Mouse (Mus musculus): ENCODE measurements around the gene Hpn. TPM values are rescaled to one million over a fixed set of nuclear protein-coding genes. Genes with fewer than 3 reads are reported as not detected.

Hpn gene
- polyA plus RNA-seq, 1 experiment from 2014 or later, result 0.50 TPM

GRCm38 (mm10) chr7:31122641-31123631 is 7.8 kb upstream of the Hpn start:
- no peak for ATAC-seq (ENCODE audit: low FRiP score)
- peaks cover 20% of the 10 kb centered on the region for H3K27me3 ChIP-seq (replicated peaks)
- 89% methylated on average over 16 of the region's 16 CpGs for WGBS
- H3K4me1 ChIP-seq, result peaks cover 27% of the 10 kb centered on the region
- no peak overlapping the region for H3K4me3 ChIP-seq (replicated peaks)
- H3K9me3 ChIP-seq (replicated peaks), result no peaks in the 10 kb centered on the region
- no peak overlapping the region for H3K9ac ChIP-seq (replicated peaks)
- no peak overlapping the region for H3K27ac ChIP-seq (replicated peaks)
- no peak overlapping the region for H3K4me2 ChIP-seq
- peaks cover under 1% of the 10 kb centered on the region; the same call in 1 of the 2 replicates for H3K36me3 ChIP-seq

GRCm38 (mm10) chr7:31119556-31119955 is 4.5 kb upstream of the Hpn start:
- Histone ChIP-seq H3K4me3 (replicated peaks) (no peak overlapping the region), H3K27ac (replicated peaks) (no peak overlapping the region), H3K9ac (replicated peaks) (no peak overlapping the region), H3K9me3 (replicated peaks) (no peaks in the 10 kb centered on the region), H3K4me2 (no peak overlapping the region), H3K4me1 (peaks cover 3% of the 10 kb centered on the region; the same call in 1 of the 2 replicates), H3K27me3 (replicated peaks) (peaks cover 13% of the 10 kb centered on the region), H3K36me3 (no peaks in the 10 kb centered on the region)
- ATAC-seq (ENCODE audit: low FRiP score), result no peak
- WGBS, result 94% methylated on average over 5 of the region's 5 CpGs

- Histone ChIP-seq H3K9ac (replicated peaks) (no peak overlapping the region), H3K27me3 (replicated peaks) (0 out of 2 replicates have a peak, but pooled peaks cover 11% of the 10 kb centered on the region), H3K9me3 (replicated peaks) (no peaks in the 10 kb centered on the region), H3K27ac (replicated peaks) (no peak overlapping the region), H3K4me3 (replicated peaks) (no peak overlapping the region), H3K4me2 (no peak overlapping the region), H3K36me3 (no peaks in the 10 kb centered on the region), H3K4me1 (peaks cover 3% of the 10 kb centered on the region; the same call in 1 of the 2 replicates)
- 58% methylated on average over 7 of the region's 7 CpGs for WGBS
- ATAC-seq (ENCODE audit: low FRiP score), result no peak
These were observed 3.4 kb upstream of the Hpn start for GRCm38 (mm10) chr7:31118486-31118885.

GRCm38 (mm10) chr7:31117465-31117864 is 2.4 kb upstream of the Hpn start:
- no peak overlapping the region for H3K4me2 ChIP-seq
- H3K27ac ChIP-seq (replicated peaks), result no peak overlapping the region
- H3K9ac ChIP-seq (replicated peaks), result no peak overlapping the region
- no peaks in the 10 kb centered on the region for H3K36me3 ChIP-seq
- no peak overlapping the region for H3K4me3 ChIP-seq (replicated peaks)
- 0 out of 2 replicates have a peak, but pooled peaks cover 11% of the 10 kb centered on the region for H3K27me3 ChIP-seq (replicated peaks)
- peaks cover 3% of the 10 kb centered on the region; the same call in 1 of the 2 replicates for H3K4me1 ChIP-seq
- H3K9me3 ChIP-seq (replicated peaks), result no peaks in the 10 kb centered on the region
- no peak for ATAC-seq (ENCODE audit: low FRiP score)
- 81% methylated on average over 11 of the region's 11 CpGs for WGBS

- Histone ChIP-seq H3K9ac (replicated peaks) (no peak overlapping the region), H3K36me3 (no peaks in the 10 kb centered on the region), H3K4me3 (replicated peaks) (no peak overlapping the region), H3K27me3 (replicated peaks) (0 out of 2 replicates have a peak, but pooled peaks cover 11% of the 10 kb centered on the region), H3K27ac (replicated peaks) (no peak overlapping the region), H3K4me2 (no peak overlapping the region), H3K9me3 (replicated peaks) (no peaks in the 10 kb centered on the region), H3K4me1 (peaks cover 3% of the 10 kb centered on the region; the same call in 1 of the 2 replicates)
- WGBS, result 30% methylated on average over 15 of the region's 16 CpGs
- ATAC-seq (ENCODE audit: low FRiP score), result no peak
These were observed 1.6 kb upstream of the Hpn start for GRCm38 (mm10) chr7:31116721-31117145.

- Histone ChIP-seq H3K9ac (replicated peaks) (no peak overlapping the region), H3K4me3 (replicated peaks) (no peak overlapping the region), H3K9me3 (replicated peaks) (no peaks in the 10 kb centered on the region), H3K27me3 (replicated peaks) (0 out of 2 replicates have a peak, but pooled peaks cover 11% of the 10 kb centered on the region), H3K4me1 (peaks cover 3% of the 10 kb centered on the region; the same call in 1 of the 2 replicates), H3K4me2 (no peak overlapping the region), H3K36me3 (no peaks in the 10 kb centered on the region), H3K27ac (replicated peaks) (no peak overlapping the region)
- whole genome bisulfite sequencing, result 40% methylated on average over 17 of the region's 17 CpGs
- ATAC-seq (ENCODE audit: low FRiP score), result no peak
These were observed 525 bp upstream of the Hpn start for GRCm38 (mm10) chr7:31115587-31116043.

- no peak for ATAC-seq (ENCODE audit: low FRiP score)
- H3K27ac ChIP-seq (replicated peaks), result no peak overlapping the region
- no peaks in the 10 kb centered on the region for H3K9me3 ChIP-seq (replicated peaks)
- H3K9ac ChIP-seq (replicated peaks), result no peak overlapping the region
- no peak overlapping the region for H3K4me3 ChIP-seq (replicated peaks)
- H3K36me3 ChIP-seq, result no peaks in the 10 kb centered on the region
- no peak overlapping the region for H3K4me2 ChIP-seq
- peaks cover 3% of the 10 kb centered on the region; the same call in 1 of the 2 replicates for H3K4me1 ChIP-seq
- 52% methylated on average over 10 of the region's 10 CpGs for WGBS
- H3K27me3 ChIP-seq (replicated peaks), result 0 out of 2 replicates have a peak, but pooled peaks cover 11% of the 10 kb centered on the region
These were observed 444 bp downstream of the Hpn start for GRCm38 (mm10) chr7:31114646-31115045.

- Histone ChIP-seq H3K4me3 (replicated peaks) (no peak overlapping the region), H3K36me3 (no peaks in the 10 kb centered on the region), H3K9ac (replicated peaks) (no peak overlapping the region), H3K9me3 (replicated peaks) (no peaks in the 10 kb centered on the region), H3K4me1 (peaks cover 3% of the 10 kb centered on the region; the same call in 1 of the 2 replicates), H3K27me3 (replicated peaks) (0 out of 2 replicates have a peak, but pooled peaks cover 11% of the 10 kb centered on the region), H3K4me2 (no peak overlapping the region), H3K27ac (replicated peaks) (no peak overlapping the region)
- no peak for ATAC-seq (ENCODE audit: low FRiP score)
- 87% methylated on average over 6 of the region's 6 CpGs for WGBS
These were observed 1.3 kb downstream of the Hpn start for GRCm38 (mm10) chr7:31113800-31114199.

GRCm38 (mm10) chr7:31112036-31112435 is 3.1 kb downstream of the Hpn start:
- Histone ChIP-seq H3K4me1 (no peaks in the 10 kb centered on the region; the same call in 1 of the 2 replicates), H3K36me3 (no peaks in the 10 kb centered on the region), H3K9ac (replicated peaks) (no peak overlapping the region), H3K4me3 (replicated peaks) (no peak overlapping the region), H3K27ac (replicated peaks) (no peak overlapping the region), H3K27me3 (replicated peaks) (0 out of 2 replicates have a peak, but pooled peaks cover 11% of the 10 kb centered on the region), H3K9me3 (replicated peaks) (no peaks in the 10 kb centered on the region), H3K4me2 (no peak overlapping the region)
- WGBS, result 59% methylated on average over 4 of the region's 4 CpGs
- no peak for ATAC-seq (ENCODE audit: low FRiP score)

GRCm38 (mm10) chr7:31110861-31111385 is 4.2 kb downstream of the Hpn start:
- Histone ChIP-seq H3K4me2 (no peak overlapping the region), H3K9ac (replicated peaks) (no peak overlapping the region), H3K4me1 (no peaks in the 10 kb centered on the region; the same call in 1 of the 2 replicates), H3K36me3 (no peaks in the 10 kb centered on the region), H3K4me3 (replicated peaks) (no peak overlapping the region), H3K9me3 (replicated peaks) (no peaks in the 10 kb centered on the region), H3K27ac (replicated peaks) (no peak overlapping the region), H3K27me3 (replicated peaks) (0 out of 2 replicates have a peak, but pooled peaks cover 11% of the 10 kb centered on the region)
- WGBS, result 92% methylated on average over 15 of the region's 15 CpGs
- ATAC-seq (ENCODE audit: low FRiP score), result no peak

- Histone ChIP-seq H3K4me1 (no peaks in the 10 kb centered on the region), H3K9ac (replicated peaks) (no peak overlapping the region), H3K27me3 (replicated peaks) (0 out of 2 replicates have a peak, but pooled peaks cover 3% of the 10 kb centered on the region), H3K27ac (replicated peaks) (no peak overlapping the region), H3K4me2 (no peak overlapping the region), H3K36me3 (no peaks in the 10 kb centered on the region), H3K9me3 (replicated peaks) (no peaks in the 10 kb centered on the region), H3K4me3 (replicated peaks) (no peak overlapping the region)
- no peak for ATAC-seq (ENCODE audit: low FRiP score)
- 92% methylated on average over 5 of the region's 5 CpGs for WGBS
These were observed 5.3 kb downstream of the Hpn start for GRCm38 (mm10) chr7:31109796-31110195.
